Mouse (Mus musculus) cerebellum, adult 9-10 months (tissue): ENCODE results near the gene Gm595.

ENCODE experiments used
- DNase-seq: peaks from one replicate; pipeline ENCODE4 v3.0.0; 2022

Gene Gm595

GRCm38 (mm10) chrX:48877613-48878012 lies at the start of gene Gm595:
Gene Gm595 (minus strand): TSS chrX:48877713.
- DNase-seq: no peak

- no peak for DNase-seq
These were observed 30.9 kb upstream of the Gm595 start for GRCm38 (mm10) chrX:48908421-48908820.

GRCm38 (mm10) chrX:48903744-48904143 lies 26.2 kb upstream of the Gm595 start:
- DNase-seq: no peak

- DNase-seq: peak; percentile 21
These were observed 22.0 kb upstream of the Gm595 start for GRCm38 (mm10) chrX:48899555-48899954.

- no peak for DNase-seq
These were observed 19.3 kb upstream of the Gm595 start for GRCm38 (mm10) chrX:48896803-48897202.

- no peak for DNase-seq
These were observed 16.4 kb upstream of the Gm595 start for GRCm38 (mm10) chrX:48893946-48894345.

GRCm38 (mm10) chrX:48890259-48890658 lies 12.7 kb upstream of the Gm595 start:
- DNase-seq: no peak

- no peak for DNase-seq
These were observed 7.1 kb upstream of the Gm595 start for GRCm38 (mm10) chrX:48884615-48885014.
